Comparison of ENCODE assay signal across 8 mouse cellular contexts in genomic region chr2:128566304-128567147, GRCm38 (mm10). TPM values are rescaled to one million over a fixed set of nuclear protein-coding genes. Genes with fewer than 3 reads are reported as not detected.
DNase-seq lines count a peak whose midpoint lies in the region; TF ChIP-seq lines count a peak whose summit lies in the region.

No protein-coding gene starts in this region.

- peak; percentile 26; the same call in 1 of the 2 replicates for TF ChIP-seq CTCF in gastrocnemius, adult 2 months (IDR thresholded peaks at IDR 0.05)

- no peak overlapping the region for H3K4me3 ChIP-seq in gastrocnemius, adult 2 months

- no peak for DNase-seq in gastrocnemius, adult 2 months
- no peak for DNase-seq in gastrocnemius, postnatal 4 days (ENCODE audit: low spot score in 2 of 2)
- DNase-seq in testis, postnatal 10 days (ENCODE audit: low spot score), result peak; percentile 61
- no peak for DNase-seq in testis, postnatal 14 days (ENCODE audit: low spot score)
- peak; percentile 11 to 32 for DNase-seq in kidney, adult 8-10 months
- peak; percentile 41 to 51 for DNase-seq in lung, postnatal 4 days
- no peak for DNase-seq in urinary bladder, adult 18-20 months (ENCODE audit: low spot score in 2 of 2)
- no peak for DNase-seq in urinary bladder, adult 2 months (ENCODE audit: low spot score)

- intact Hi-C loops in gastrocnemius, adult 2 months (cut with DNase I), result no loop called here

- no peak overlapping the region for H3K27ac ChIP-seq in gastrocnemius, adult 2 months

RNA-seq across cellular contexts. Expression of gene Spdye4c, which starts 24.5 kb away (rescaled TPM):
- total RNA-seq in gastrocnemius, adult 2 months (2021), result not detected
- total RNA-seq in gastrocnemius, postnatal 4 days (2021), result not detected
- polyA plus RNA-seq in urinary bladder, adult 2 months (2012; rRNA removed), result not detected in 2 replicates

Comparison
In these comparisons a context has a peak if more than half of its experiments do, and no peak if none do; other contexts are left out.
1. DNase-seq: peak in testis, postnatal 10 days (single experiment), kidney, adult 8-10 months (2 of 2) and lung, postnatal 4 days (2 of 2); none in gastrocnemius, adult 2 months (single experiment), gastrocnemius, postnatal 4 days (0 of 2), testis, postnatal 14 days (single experiment), urinary bladder, adult 18-20 months (0 of 2) and urinary bladder, adult 2 months (single experiment).